Mouse (Mus musculus) hindbrain, embryonic 16.5 days (tissue): Measurements from ENCODE around the gene Mfap3. TPM values are rescaled to one million over a fixed set of nuclear protein-coding genes. Genes with fewer than 3 reads are reported as not detected.
A peak's percentile ranks its signal among the peaks of the same experiment; 100 is the strongest.

Experiments
- ATAC-seq: fragments of 200-750 bp; cut with Nextera tagmentation; 2 replicates; pipeline ENCODE4 v1.8.0; 2017; ENCODE audit warnings: moderate TSS enrichment, moderate library complexity
- H3K27ac ChIP-seq: fragments of 300-500 bp; sonication (generic); 2 replicates; pipeline ENCODE4 v1.5.1; 2014; ENCODE audit warnings: low read depth, mild to moderate bottlenecking, control low read depth, low read length, moderate library complexity
- H3K27me3 ChIP-seq: fragments of 300-500 bp; sonication (generic); replicated peaks from 2 replicates; pipeline ENCODE4 v1.6.1; 2014; ENCODE audit warnings: low read length; ENCODE audit not compliant: control insufficient read depth, insufficient read depth
- H3K36me3 ChIP-seq: fragments of 300-500 bp; sonication (generic); 2 replicates; pipeline ENCODE4 v1.6.1; 2014; ENCODE audit warnings: mild to moderate bottlenecking, low read length, moderate library complexity, mixed read lengths; ENCODE audit not compliant: control insufficient read depth, insufficient read depth
- H3K4me1 ChIP-seq: fragments of 300-500 bp; sonication (generic); 2 replicates; pipeline ENCODE4 v1.6.1; 2014; ENCODE audit warnings: low read depth, low read length; ENCODE audit not compliant: control insufficient read depth, insufficient read depth
- H3K4me2 ChIP-seq: fragments of 300-500 bp; sonication (generic); 2 replicates; pipeline ENCODE4 v1.6.1; 2014; ENCODE audit warnings: mild to moderate bottlenecking, low read length, control low read depth, moderate library complexity
- H3K4me3 ChIP-seq: fragments of 300-500 bp; sonication (generic); 2 replicates; pipeline ENCODE4 v1.5.1; 2014; ENCODE audit warnings: mild to moderate bottlenecking, low read length, control low read depth, moderate library complexity
- H3K9ac ChIP-seq: fragments of 300-500 bp; sonication (generic); 2 replicates; pipeline ENCODE4 v1.6.1; 2014; ENCODE audit warnings: low read depth, mild to moderate bottlenecking, control low read depth, low read length, moderate library complexity
- H3K9me3 ChIP-seq: fragments of 300-500 bp; sonication (generic); 2 replicates; pipeline ENCODE4 v1.6.1; 2014; ENCODE audit warnings: mild to moderate bottlenecking, low read length, moderate library complexity; ENCODE audit not compliant: control insufficient read depth
- WGBS: fragments of 180-500 bp; shearing (Covaris S2); extraction: QIAGEN DNeasy Blood & Tissue Kit; methylation state at CpG from one replicate; pipeline ENCODE4 v1.1.7; 2014; 5-methylcytosine and 5-hydroxymethylcytosine counted together
- polyA plus RNA-seq: library from polyadenylated mRNA; unstranded; fragments of >200 nt; fragmentation: Nextera tagmentation; extraction: Ambion mirVana; gene quantifications from 2 replicates; pipeline ENCODE4 v1.2.1, GENCODE M21; 2015

Gene Mfap3
- polyA plus RNA-seq, 1 experiment from 2014 or later: 55.8 TPM

DNA sequence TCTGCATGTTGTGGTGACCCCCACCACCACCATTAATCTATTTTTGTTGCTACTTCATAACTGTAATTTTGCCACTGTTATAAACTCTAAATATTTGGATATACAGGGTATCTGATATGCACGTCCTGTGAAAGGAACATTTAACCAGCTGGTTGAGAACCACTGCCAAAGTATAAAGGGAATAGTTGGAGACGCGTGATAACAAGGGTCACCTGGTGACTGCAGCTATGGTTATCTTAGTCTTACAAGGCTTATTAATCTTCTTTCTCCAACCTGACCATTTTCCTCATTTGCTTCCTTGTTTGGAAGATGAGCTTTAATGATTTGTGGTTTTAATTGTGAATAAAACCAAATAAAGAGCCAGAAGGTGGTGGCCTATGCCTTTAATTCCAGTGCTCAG, 5.0 kb downstream of the Mfap3 start:
- 91% methylated on average over 3 of the region's 3 CpGs for WGBS
- Histone ChIP-seq H3K9ac (no peak overlapping the region), H3K4me2 (no peak overlapping the region), H3K36me3 (peaks cover under 1% of the 10 kb centered on the region; the same call in 1 of the 2 replicates), H3K4me3 (no peak overlapping the region), H3K27me3 (no peaks in the 10 kb centered on the region), H3K9me3 (no peaks in the 10 kb centered on the region), H3K27ac (no peak overlapping the region), H3K4me1 (peaks cover 2% of the 10 kb centered on the region)
- ATAC-seq: no peak

DNA sequence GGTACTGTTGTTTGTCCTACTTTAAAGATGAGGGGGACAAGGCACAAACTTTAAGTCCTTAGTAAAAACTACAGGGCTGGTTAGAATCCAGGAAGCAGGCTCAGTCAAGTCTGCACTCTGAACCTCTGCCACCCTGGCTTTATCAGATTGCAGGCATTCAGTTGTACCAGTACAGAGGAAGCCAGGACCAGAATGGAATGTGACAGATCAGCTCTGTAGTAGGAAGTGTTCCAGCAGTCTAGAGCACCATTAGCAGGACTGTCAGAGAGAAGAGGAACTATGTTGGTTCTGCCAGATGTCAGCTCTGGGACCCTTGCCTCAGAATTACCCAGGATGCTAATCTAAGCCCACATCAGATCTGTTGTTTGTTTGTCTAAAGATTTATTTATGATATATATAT, 6.1 kb downstream of the Mfap3 start:
- Histone ChIP-seq H3K4me2 (no peak overlapping the region), H3K27me3 (no peaks in the 10 kb centered on the region), H3K9ac (no peak overlapping the region), H3K36me3 (peaks cover 3% of the 10 kb centered on the region), H3K4me1 (no peaks in the 10 kb centered on the region; the same call in 1 of the 2 replicates), H3K4me3 (no peak overlapping the region), H3K27ac (no peak overlapping the region), H3K9me3 (no peaks in the 10 kb centered on the region)
- ATAC-seq: no peak

DNA sequence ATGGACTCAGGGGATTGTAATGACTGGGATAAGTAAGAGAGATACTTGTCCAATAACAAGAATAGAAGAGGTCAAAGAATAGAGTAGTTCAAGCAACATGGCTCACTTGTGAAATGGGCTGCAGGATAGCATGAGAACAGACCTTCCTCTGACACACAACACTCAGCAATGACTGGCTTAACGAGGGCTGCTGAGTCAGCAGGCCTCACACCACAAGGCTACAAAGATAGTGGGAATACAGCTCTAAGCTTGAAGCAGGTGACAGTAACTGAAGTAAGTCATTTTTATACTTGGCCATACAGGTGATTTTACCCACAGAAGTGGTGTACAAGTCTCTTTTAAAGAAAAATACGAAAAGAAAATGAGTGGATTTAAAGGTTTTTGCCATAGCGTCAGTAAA, 7.4 kb downstream of the Mfap3 start:
- ATAC-seq: no peak
- H3K27me3 ChIP-seq: no peaks in the 10 kb centered on the region
- peaks cover under 1% of the 10 kb centered on the region; the same call in 1 of the 2 replicates for H3K4me1 ChIP-seq
- H3K9me3 ChIP-seq: no peaks in the 10 kb centered on the region
- peaks cover 9% of the 10 kb centered on the region for H3K36me3 ChIP-seq
- no peak overlapping the region for H3K27ac ChIP-seq
- WGBS: 85% methylated on average over 3 of the region's 3 CpGs
- no peak overlapping the region for H3K9ac ChIP-seq
- H3K4me2 ChIP-seq: no peak overlapping the region
- no peak overlapping the region for H3K4me3 ChIP-seq

DNA sequence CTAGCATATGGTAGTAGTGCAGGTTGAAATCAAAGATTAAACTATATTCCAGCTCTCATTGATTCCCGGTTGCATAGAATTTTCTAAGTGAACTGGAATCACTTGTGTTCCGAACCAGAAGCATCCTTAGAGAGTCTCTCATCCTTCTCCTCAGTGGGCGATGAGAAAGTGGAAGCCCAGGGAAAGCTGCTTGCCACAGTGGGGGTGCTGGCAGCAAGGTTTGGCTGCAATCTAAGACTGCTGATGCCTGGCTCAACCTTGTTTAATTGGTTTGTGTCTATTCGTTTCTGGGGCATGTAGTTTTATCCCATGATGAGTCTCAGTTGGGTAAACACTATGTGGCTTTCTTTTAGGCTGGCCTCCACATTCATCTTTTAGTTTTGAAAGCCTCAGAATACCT, 9.0 kb downstream of the Mfap3 start:
- 62% methylated on average over 4 of the region's 4 CpGs for WGBS
- Histone ChIP-seq H3K4me1 (peaks cover 11% of the 10 kb centered on the region), H3K9ac (no peak overlapping the region), H3K27me3 (no peaks in the 10 kb centered on the region), H3K27ac (no peak overlapping the region), H3K36me3 (peaks cover 9% of the 10 kb centered on the region), H3K4me3 (no peak overlapping the region), H3K9me3 (no peaks in the 10 kb centered on the region), H3K4me2 (no peak overlapping the region)
- ATAC-seq: no peak

DNA sequence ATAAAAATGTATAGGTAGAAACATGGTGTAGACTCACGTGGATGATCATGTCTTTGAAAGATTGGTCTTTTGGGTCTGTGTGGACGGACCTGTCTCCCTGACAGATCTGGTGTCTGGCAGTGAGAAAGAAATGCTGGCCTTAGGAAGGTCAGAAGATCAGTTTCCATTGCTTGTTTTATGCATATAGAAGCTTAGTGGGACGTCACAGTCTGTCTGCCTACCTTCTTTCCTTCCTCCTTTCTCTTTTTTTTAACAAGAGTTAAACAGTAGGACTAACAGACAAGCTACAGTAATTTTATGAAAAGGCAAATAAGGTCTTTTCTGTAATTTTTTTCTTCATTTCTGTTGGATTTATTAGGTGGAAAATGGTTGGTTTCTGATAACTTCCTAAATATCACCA, 10.6 kb downstream of the Mfap3 start:
- Histone ChIP-seq H3K9ac (no peak overlapping the region), H3K9me3 (no peaks in the 10 kb centered on the region), H3K4me1 (peaks cover 11% of the 10 kb centered on the region), H3K27ac (no peak overlapping the region), H3K4me2 (no peak overlapping the region), H3K36me3 (peaks cover 9% of the 10 kb centered on the region), H3K4me3 (no peak overlapping the region), H3K27me3 (no peaks in the 10 kb centered on the region)
- ATAC-seq: no peak
- WGBS: 91% methylated on average over 3 of the region's 3 CpGs

DNA sequence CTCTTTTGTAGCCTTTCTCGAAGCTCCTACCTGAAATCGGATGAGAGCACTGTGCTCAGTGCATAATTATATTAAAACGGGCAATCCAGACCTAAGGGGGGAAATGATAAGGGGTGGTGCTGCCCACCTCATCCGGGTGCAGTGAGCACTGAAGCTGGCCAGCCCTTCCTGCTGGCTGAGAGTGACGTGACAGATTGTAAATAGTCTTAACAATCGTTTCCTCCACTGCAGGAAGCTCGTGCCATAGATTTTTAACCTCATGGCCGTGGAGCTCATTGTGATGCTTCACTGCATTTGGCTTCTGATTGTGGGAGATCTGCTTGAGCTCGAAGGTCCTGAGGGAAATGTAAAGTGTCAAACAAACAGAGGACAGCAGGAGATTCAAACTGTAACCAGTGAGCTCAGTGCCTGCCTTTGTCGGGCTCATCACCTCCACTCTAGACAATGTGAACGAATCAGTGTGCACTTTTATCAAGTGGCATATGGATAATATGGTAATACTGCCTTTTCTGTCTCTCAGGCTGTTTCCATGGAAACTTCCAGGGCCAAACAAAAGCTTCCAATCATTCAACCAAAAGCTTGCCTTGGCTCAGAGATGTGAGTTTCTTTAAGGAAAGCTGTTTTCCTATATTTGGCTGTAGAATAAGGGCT, 13.0 kb downstream of the Mfap3 start:
- 12% methylated on average over 11 of the region's 11 CpGs for WGBS
- 0 out of 2 replicates have a peak overlapping the region, but pooled peaks have one; percentile 17 for H3K9ac ChIP-seq

DNA sequence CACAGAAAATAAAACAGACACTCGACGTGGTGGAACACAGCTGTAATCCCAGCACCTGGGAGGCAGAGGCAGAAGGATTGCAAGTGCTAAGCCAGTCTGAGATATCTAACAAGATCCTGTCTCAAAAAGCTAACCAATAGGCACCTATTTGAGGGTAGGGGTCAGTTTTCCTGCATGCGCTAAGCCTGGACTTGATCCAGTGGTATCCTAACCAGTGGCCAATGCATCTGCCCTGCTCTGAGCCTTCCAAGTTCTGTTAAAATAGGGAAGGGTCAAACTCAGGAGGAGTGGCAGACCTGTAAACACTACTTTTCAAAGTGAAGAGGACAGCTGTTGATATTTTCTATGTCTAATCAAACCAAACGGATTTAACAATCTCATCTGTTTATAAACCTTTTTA, 13.8 kb downstream of the Mfap3 start:
- no peak for ATAC-seq
- no peaks in the 10 kb centered on the region for H3K27me3 ChIP-seq
- no peak overlapping the region for H3K4me3 ChIP-seq
- H3K36me3 ChIP-seq: peaks cover 11% of the 10 kb centered on the region
- 83% methylated on average over 4 of the region's 4 CpGs for WGBS
- peaks cover 11% of the 10 kb centered on the region for H3K4me1 ChIP-seq
- H3K9me3 ChIP-seq: no peaks in the 10 kb centered on the region
- no peak overlapping the region for H3K9ac ChIP-seq
- no peak overlapping the region for H3K4me2 ChIP-seq
- H3K27ac ChIP-seq: no peak overlapping the region

More for the DNA sequence above, 13.0 kb downstream of the Mfap3 start:
- Histone ChIP-seq H3K4me3 (no peak overlapping the region), H3K4me1 (peaks cover 11% of the 10 kb centered on the region), H3K27me3 (no peaks in the 10 kb centered on the region), H3K9me3 (no peaks in the 10 kb centered on the region), H3K27ac (peak overlapping the region; percentile 63), H3K4me2 (no peak overlapping the region), H3K36me3 (peaks cover 11% of the 10 kb centered on the region)
- ATAC-seq: peak; percentile 70

DNA sequence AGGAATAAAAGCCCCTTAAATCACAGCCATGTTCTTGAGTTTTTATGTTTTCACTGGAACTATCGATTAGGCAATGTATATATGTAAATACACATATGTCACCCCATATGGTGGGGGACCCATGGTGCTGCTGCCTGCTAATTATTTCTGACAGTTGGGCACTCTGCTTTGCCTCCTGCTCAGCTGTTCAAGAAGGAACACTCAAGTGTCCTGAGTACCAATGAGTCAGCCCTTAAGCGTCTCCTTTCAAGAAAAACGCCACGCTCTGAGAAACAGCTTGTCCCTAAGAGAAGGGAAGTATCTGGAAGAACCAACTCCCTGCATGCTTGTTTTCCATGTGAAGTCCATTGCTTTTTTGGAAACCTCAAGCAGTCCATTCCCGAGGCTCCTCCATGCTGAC, 17.4 kb downstream of the Mfap3 start:
- Histone ChIP-seq H3K9me3 (no peaks in the 10 kb centered on the region), H3K36me3 (peaks cover 2% of the 10 kb centered on the region; the same call in 1 of the 2 replicates), H3K4me3 (no peak overlapping the region), H3K4me1 (peaks cover 11% of the 10 kb centered on the region), H3K27me3 (no peaks in the 10 kb centered on the region), H3K27ac (no peak overlapping the region), H3K9ac (no peak overlapping the region), H3K4me2 (no peak overlapping the region)
- ATAC-seq: no peak
- 76% methylated on average over 5 of the region's 5 CpGs for WGBS

DNA sequence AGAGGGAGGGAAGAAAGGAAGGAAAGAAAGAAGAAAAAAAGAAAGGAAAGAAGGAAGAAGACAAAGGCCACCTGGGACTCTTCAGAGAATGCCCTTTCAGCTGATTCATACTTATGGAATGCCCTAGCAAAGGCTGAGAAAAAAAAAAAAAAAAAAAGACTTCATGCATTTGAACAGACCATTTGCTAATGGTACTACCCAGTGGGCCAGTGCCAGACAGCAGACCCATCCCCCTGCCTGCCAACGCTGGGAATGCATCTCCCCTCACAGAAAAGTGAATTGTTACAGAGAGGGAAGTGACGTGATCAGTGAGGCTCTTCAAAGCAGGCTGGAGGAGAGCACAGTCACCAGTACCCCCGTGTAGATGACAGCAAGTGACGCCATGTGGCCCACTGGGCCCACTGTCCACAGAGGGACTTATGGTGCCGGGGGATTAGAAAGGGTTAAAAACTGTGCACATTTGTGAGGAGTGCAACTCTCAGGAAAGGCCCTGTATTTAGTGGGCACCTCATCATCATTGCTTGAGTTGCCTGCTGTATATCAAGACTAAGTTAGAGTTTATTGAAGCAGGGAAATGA, 21.5 kb downstream of the Mfap3 start:
- ATAC-seq: no peak
- no peak overlapping the region for H3K27ac ChIP-seq
- no peak overlapping the region for H3K4me2 ChIP-seq
- no peaks in the 10 kb centered on the region for H3K27me3 ChIP-seq
- H3K36me3 ChIP-seq: 0 out of 2 replicates have a peak, but pooled peaks cover 2% of the 10 kb centered on the region
- H3K9ac ChIP-seq: no peak overlapping the region
- no peaks in the 10 kb centered on the region for H3K9me3 ChIP-seq
- no peaks in the 10 kb centered on the region for H3K4me1 ChIP-seq
- H3K4me3 ChIP-seq: no peak overlapping the region
- WGBS: 73% methylated on average over 5 of the region's 5 CpGs
